Mouse (Mus musculus): Measurements from ENCODE around the gene Gspt1. TPM values are rescaled to one million over a fixed set of nuclear protein-coding genes. Genes with fewer than 3 reads are reported as not detected.
"Not testable (repeated sequence)": the region's sequence is repeated elsewhere in the genome, so short reads cannot be mapped to it uniquely, and the experiment has no call there.

Gene Gspt1
- polyA plus RNA-seq (2012; rRNA removed) = 26.2 and 38.3 TPM in 2 replicates

- no peak for TF ChIP-seq CTCF (IDR thresholded peaks at IDR 0.05; ENCODE audit: extremely low read depth, insufficient read depth, insufficient read length, insufficient replicate concordance)
- TF ChIP-seq POLR2A (IDR thresholded peaks at IDR 0.05; ENCODE audit: low read depth, low read length) = peak; percentile 92
Observed at GRCm38 (mm10) chr16:11253898-11254722, at the start of gene Gspt1. Gene Gspt1 (minus strand): TSS chr16:11254325.

DNA sequence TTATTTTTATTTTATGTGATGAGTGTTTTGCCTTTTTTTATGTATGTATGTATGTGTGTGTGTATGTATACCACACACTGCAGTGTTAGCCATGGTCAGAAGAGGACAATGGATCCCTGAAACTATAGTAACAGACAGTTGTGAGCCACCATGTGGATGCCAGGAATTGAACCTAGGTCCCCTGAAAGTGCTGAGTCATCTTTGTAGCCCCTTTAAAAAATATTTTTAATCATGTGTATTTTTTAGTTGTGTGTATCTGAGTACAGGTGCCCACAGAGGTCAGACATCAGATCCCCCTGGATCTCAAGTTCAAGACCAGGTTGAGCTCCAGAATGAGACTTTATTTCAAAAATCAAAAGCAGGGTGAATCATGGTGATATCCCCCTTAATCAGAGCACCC is 49.6 kb upstream of the Gspt1 start:
- H3K4me1 ChIP-seq (ENCODE audit: control insufficient read depth, insufficient read depth, insufficient read length) = no peaks in the 10 kb centered on the region
- no peaks in the 10 kb centered on the region for H3K36me3 ChIP-seq (ENCODE audit: control insufficient read depth, insufficient read depth, low read length)
- H3K27me3 ChIP-seq (ENCODE audit: control insufficient read depth, insufficient read depth, low read length) = no peaks in the 10 kb centered on the region
- DNase-seq (ENCODE audit: low read depth in 1 of 2, low spot score in 2 of 2) = no peak
- no peak overlapping the region for H3K4me3 ChIP-seq (ENCODE audit: extremely low read depth, insufficient read depth, insufficient read length)
- H3K27ac ChIP-seq (ENCODE audit: insufficient read depth, low read length) = no peak overlapping the region
- TF ChIP-seq POLR2A (IDR thresholded peaks at IDR 0.05; ENCODE audit: low read depth, low read length) (no peak), CTCF (IDR thresholded peaks at IDR 0.05; ENCODE audit: extremely low read depth, insufficient read depth, insufficient read length, insufficient replicate concordance) (no peak)

More at GRCm38 (mm10) chr16:11253898-11254722, at the start of gene Gspt1:
- Histone ChIP-seq H3K4me3 (ENCODE audit: extremely low read depth, insufficient read depth, insufficient read length) (peak within 1 kb of the TSS; percentile 92), H3K4me1 (ENCODE audit: control insufficient read depth, insufficient read depth, insufficient read length) (no peaks in the 10 kb centered on the region), H3K27me3 (ENCODE audit: control insufficient read depth, insufficient read depth, low read length) (no peaks in the 10 kb centered on the region), H3K36me3 (ENCODE audit: control insufficient read depth, insufficient read depth, low read length) (no peaks in the 10 kb centered on the region), H3K27ac (ENCODE audit: insufficient read depth, low read length) (peak within 1 kb of the TSS; percentile 93)
- WGBS = under 1% methylated on average over 67 of the region's 76 CpGs
- DNase-seq (ENCODE audit: low read depth in 1 of 2, low spot score in 2 of 2) = peak; percentile 95 to 98

GRCm38 (mm10) chr16:11297700-11298099 is 43.6 kb upstream of the Gspt1 start:
- H3K27me3 ChIP-seq (ENCODE audit: control insufficient read depth, insufficient read depth, low read length); H3K4me3 ChIP-seq (ENCODE audit: extremely low read depth, insufficient read depth, insufficient read length); H3K27ac ChIP-seq (ENCODE audit: insufficient read depth, low read length); H3K36me3 ChIP-seq (ENCODE audit: control insufficient read depth, insufficient read depth, low read length); H3K4me1 ChIP-seq (ENCODE audit: control insufficient read depth, insufficient read depth, insufficient read length): not testable (repeated sequence)
- WGBS = 52% methylated on average over 1 of the region's 1 CpGs
- peak in 1 of 2 experiments; percentile 4 for DNase-seq (ENCODE audit: low read depth in 1 of 2, low spot score in 2 of 2)

DNA sequence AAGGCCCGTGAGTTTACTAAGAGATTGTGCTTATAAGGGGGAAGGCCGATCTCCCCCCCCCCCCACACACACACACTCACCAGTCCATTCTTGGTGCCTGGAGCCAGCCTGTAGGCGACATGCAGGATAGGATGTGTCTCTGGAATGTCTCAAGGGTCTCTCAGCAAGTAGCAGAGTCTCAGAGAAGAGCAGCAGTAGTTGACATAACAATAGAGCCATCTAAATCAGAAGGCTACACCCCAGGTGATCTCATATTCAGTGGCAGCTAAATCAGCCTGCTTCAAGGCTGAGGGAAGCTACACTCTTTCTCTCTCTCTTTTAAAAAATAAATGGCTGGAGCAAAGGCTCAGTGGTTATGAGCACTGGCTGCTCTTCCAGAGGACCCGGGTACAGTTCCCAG is 41.5 kb upstream of the Gspt1 start:
- H3K27me3 ChIP-seq (ENCODE audit: control insufficient read depth, insufficient read depth, low read length); H3K4me1 ChIP-seq (ENCODE audit: control insufficient read depth, insufficient read depth, insufficient read length); H3K36me3 ChIP-seq (ENCODE audit: control insufficient read depth, insufficient read depth, low read length); H3K27ac ChIP-seq (ENCODE audit: insufficient read depth, low read length); H3K4me3 ChIP-seq (ENCODE audit: extremely low read depth, insufficient read depth, insufficient read length); DNase-seq (ENCODE audit: low read depth in 1 of 2, low spot score in 2 of 2): not testable (repeated sequence)
- WGBS = 90% methylated on average over 4 of the region's 4 CpGs

DNA sequence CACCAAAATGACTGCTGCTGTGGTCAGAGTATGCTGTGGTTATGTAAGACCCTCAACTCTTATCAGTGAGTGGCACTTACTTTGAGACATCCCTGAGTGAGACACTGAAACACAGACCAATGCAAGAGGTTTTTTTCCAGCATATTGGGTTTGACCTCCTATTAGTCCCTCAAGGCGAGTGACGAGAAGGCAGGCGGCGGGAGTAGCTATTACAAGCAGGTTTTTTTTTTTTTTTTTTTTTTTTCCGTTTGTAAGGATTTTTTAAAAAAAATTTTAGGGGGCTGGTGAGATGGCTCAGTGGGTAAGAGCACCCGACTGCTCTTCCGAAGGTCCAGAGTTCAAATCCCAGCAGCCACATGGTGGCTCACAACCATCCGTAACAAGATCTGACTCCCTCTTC is 34.7 kb upstream of the Gspt1 start:
- DNase-seq (ENCODE audit: low read depth in 1 of 2, low spot score in 2 of 2); H3K27me3 ChIP-seq (ENCODE audit: control insufficient read depth, insufficient read depth, low read length); H3K36me3 ChIP-seq (ENCODE audit: control insufficient read depth, insufficient read depth, low read length); H3K4me1 ChIP-seq (ENCODE audit: control insufficient read depth, insufficient read depth, insufficient read length); H3K27ac ChIP-seq (ENCODE audit: insufficient read depth, low read length); H3K4me3 ChIP-seq (ENCODE audit: extremely low read depth, insufficient read depth, insufficient read length): not testable (repeated sequence)
- WGBS = 89% methylated on average over 8 of the region's 8 CpGs

- H3K4me3 ChIP-seq (ENCODE audit: extremely low read depth, insufficient read depth, insufficient read length) = no peak overlapping the region
- H3K27ac ChIP-seq (ENCODE audit: insufficient read depth, low read length) = no peak overlapping the region
- TF ChIP-seq POLR2A (IDR thresholded peaks at IDR 0.05; ENCODE audit: low read depth, low read length) (no peak), CTCF (IDR thresholded peaks at IDR 0.05; ENCODE audit: extremely low read depth, insufficient read depth, insufficient read length, insufficient replicate concordance) (no peak)
- H3K27me3 ChIP-seq (ENCODE audit: control insufficient read depth, insufficient read depth, low read length) = no peaks in the 10 kb centered on the region
- WGBS = 60% methylated on average over 2 of the region's 2 CpGs
- no peaks in the 10 kb centered on the region for H3K36me3 ChIP-seq (ENCODE audit: control insufficient read depth, insufficient read depth, low read length)
- DNase-seq (ENCODE audit: low read depth in 1 of 2, low spot score in 2 of 2) = no peak
- H3K4me1 ChIP-seq (ENCODE audit: control insufficient read depth, insufficient read depth, insufficient read length) = no peaks in the 10 kb centered on the region
Observed at GRCm38 (mm10) chr16:11285949-11286348, 31.8 kb upstream of the Gspt1 start.

GRCm38 (mm10) chr16:11284881-11285280 is 30.8 kb upstream of the Gspt1 start:
- Histone ChIP-seq H3K27ac (ENCODE audit: insufficient read depth, low read length) (no peak overlapping the region), H3K27me3 (ENCODE audit: control insufficient read depth, insufficient read depth, low read length) (no peaks in the 10 kb centered on the region), H3K36me3 (ENCODE audit: control insufficient read depth, insufficient read depth, low read length) (no peaks in the 10 kb centered on the region), H3K4me3 (ENCODE audit: extremely low read depth, insufficient read depth, insufficient read length) (no peak overlapping the region), H3K4me1 (ENCODE audit: control insufficient read depth, insufficient read depth, insufficient read length) (no peaks in the 10 kb centered on the region)
- DNase-seq (ENCODE audit: low read depth in 1 of 2, low spot score in 2 of 2) = no peak
- WGBS = 34% methylated on average over 2 of the region's 2 CpGs
- TF ChIP-seq POLR2A (IDR thresholded peaks at IDR 0.05; ENCODE audit: low read depth, low read length) (no peak), CTCF (IDR thresholded peaks at IDR 0.05; ENCODE audit: extremely low read depth, insufficient read depth, insufficient read length, insufficient replicate concordance) (no peak)

Measured in spleen, adult 2 months (tissue).